Mouse (Mus musculus) erythroblast, embryonic 14.5 days (primary cell): ENCODE results near the gene Iqsec1.

Source experiments
- GATA1 ChIP-seq: IDR thresholded peaks from 2 replicates; pipeline ENCODE4 v1.6.1; 2012; ENCODE audit warnings: low read length, inconsistent platforms, mixed read lengths
- TAL1 ChIP-seq: IDR thresholded peaks from 3 replicates; pipeline ENCODE4 v1.6.1; 2012; ENCODE audit warnings: low read length, inconsistent platforms, mixed read lengths

- TF ChIP-seq GATA1 (no peak), TAL1 (no peak)
Observed at GRCm38 (mm10) chr6:90821916-90822602, 166.4 kb downstream of the Iqsec1 start.
